Mouse (Mus musculus): ENCODE results near the gene Fgl2.

The Fgl2 gene

GRCm38 (mm10) chr5:21384252-21384960 is 12.0 kb downstream of the Fgl2 start:
- no peak for DNase-seq

- DNase-seq: no peak
Measured at GRCm38 (mm10) chr5:21384976-21385375, 12.5 kb downstream of the Fgl2 start.

- no peak for DNase-seq
Measured at GRCm38 (mm10) chr5:21386432-21386831, 14.0 kb downstream of the Fgl2 start.

- DNase-seq: no peak
Measured at GRCm38 (mm10) chr5:21387340-21387739, 14.9 kb downstream of the Fgl2 start.

- DNase-seq: no peak
Measured at GRCm38 (mm10) chr5:21388855-21389254, 16.4 kb downstream of the Fgl2 start.

GRCm38 (mm10) chr5:21391616-21392384 is 19.4 kb downstream of the Fgl2 start:
- peak; percentile 86 to 88 for DNase-seq

- no peak for DNase-seq
Measured at GRCm38 (mm10) chr5:21394562-21394961, 22.1 kb downstream of the Fgl2 start.

GRCm38 (mm10) chr5:21395205-21395840 is 22.9 kb downstream of the Fgl2 start:
- DNase-seq: no peak

GRCm38 (mm10) chr5:21411261-21411666 is 38.8 kb downstream of the Fgl2 start:
- no peak for DNase-seq

- no peak for DNase-seq
Measured at GRCm38 (mm10) chr5:21412056-21412455, 39.6 kb downstream of the Fgl2 start.

GRCm38 (mm10) chr5:21413322-21413721 is 40.9 kb downstream of the Fgl2 start:
- DNase-seq: no peak

- DNase-seq: no peak
Measured at GRCm38 (mm10) chr5:21414116-21414820, 41.8 kb downstream of the Fgl2 start.

GRCm38 (mm10) chr5:21418613-21419012 is 46.2 kb downstream of the Fgl2 start:
- no peak for DNase-seq

GRCm38 (mm10) chr5:21420609-21421008 is 48.2 kb downstream of the Fgl2 start:
- peak in 1 of 2 experiments; percentile 42 for DNase-seq

GRCm38 (mm10) chr5:21424614-21425602 is 52.5 kb downstream of the Fgl2 start, which contains the start of the genes Ccdc146 and Fam185a:
Gene Ccdc146 (minus strand): TSS chr5:21424677.
Gene Fam185a (plus strand): TSS chr5:21424958.
- DNase-seq: peak; percentile 97 to 99

- no peak for DNase-seq
Measured at GRCm38 (mm10) chr5:21426666-21427065, 54.2 kb downstream of the Fgl2 start.

Measured in kidney, postnatal 36 days (tissue).